Mouse (Mus musculus): ENCODE measurements around the gene Strn.

Gene Strn
- long read RNA-seq, experiment 1, partial matches to known transcripts = 1 of 4 reads
- long read RNA-seq, experiment 1, other reads (novel, unspliced or antisense) = 3 of 4 reads
- long read RNA-seq, experiment 2, partial matches to known transcripts = 0 of 2 reads
- long read RNA-seq, experiment 2, other reads (novel, unspliced or antisense) = 2 of 2 reads

DNA sequence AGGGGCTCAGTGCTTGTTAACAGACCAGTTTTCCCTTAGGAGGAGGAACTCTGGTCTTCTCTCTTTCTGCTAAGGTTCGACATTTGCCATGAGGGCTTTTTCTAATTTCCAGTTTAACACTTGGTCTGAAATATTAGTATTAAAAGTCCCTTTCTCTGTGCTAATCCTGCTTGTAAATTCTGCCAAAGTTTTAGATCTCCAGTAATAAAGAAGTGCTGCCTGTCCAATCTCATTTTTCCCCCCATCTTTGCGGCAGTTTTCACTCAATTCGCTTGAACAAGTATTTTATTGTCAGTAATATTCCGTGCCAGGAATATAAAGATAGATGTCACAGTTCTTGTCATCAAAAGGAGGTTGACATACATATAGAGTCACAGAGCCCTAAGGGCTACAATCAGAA lies at the start of gene Strn:
Gene Strn, minus strand, starts transcription at position 101 of the 400 bp plus-strand sequence.
- intact Hi-C loops (cut with DNase I) = no loop called here

DNA sequence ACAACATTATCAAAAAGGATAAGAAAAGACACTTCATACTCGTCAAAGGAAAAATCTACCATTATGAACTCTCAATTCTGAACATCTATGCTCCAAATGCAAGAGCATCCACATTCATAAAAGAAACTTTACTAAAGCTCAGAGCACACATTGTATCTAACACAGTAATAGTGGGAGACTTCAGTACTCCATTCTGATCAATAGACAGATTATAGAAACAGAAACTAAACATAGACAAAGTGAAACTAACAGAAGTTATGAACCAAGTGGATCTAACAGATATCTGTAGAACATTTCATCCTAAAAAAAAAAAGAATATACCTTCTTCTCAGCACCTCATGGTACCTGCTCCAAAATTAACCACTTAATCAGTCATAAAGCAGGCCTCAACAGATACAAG lies 41.8 kb upstream of the Strn start:
- intact Hi-C loops (cut with DNase I) = no loop called here

DNA sequence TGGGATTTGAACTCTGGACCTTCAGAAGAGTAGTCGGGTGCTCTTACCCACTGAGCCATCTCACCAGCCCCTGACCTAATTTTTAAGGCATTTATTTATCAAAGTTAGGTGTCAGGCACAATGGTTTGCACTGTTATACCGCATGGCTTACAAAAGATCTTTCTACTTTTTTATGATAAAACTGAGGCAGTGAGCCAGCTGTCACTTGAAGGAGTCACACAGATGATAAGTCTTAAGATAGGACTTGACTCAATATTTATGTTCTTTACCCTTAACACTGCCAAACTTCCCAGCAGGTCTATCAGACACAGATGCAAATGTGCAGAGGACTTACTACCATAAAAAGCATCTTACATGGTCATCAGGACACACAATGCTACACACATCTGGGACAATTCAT lies 35.3 kb upstream of the Strn start:
- intact Hi-C loops (cut with DNase I) = no loop called here

DNA sequence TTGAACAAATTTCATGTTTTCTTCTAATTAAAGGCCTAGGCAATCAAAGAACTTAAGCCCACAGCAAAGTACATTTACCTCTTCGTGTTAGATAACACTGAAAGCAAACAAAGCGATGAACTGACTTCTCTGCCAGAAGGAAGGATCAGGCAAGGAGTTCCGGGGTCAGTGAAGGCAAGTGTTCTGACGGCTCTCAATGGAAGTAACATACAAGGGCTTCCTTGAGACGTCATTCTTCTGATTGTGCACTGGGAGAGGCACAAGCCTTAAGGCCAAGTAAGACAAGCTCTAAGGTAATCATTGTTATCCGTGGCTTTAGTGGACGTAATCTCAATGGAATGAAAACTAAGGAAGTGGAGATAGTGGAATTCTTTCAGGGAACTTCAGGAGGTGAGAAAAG lies 33.9 kb upstream of the Strn start:
- intact Hi-C loops (cut with DNase I) = no loop called here

DNA sequence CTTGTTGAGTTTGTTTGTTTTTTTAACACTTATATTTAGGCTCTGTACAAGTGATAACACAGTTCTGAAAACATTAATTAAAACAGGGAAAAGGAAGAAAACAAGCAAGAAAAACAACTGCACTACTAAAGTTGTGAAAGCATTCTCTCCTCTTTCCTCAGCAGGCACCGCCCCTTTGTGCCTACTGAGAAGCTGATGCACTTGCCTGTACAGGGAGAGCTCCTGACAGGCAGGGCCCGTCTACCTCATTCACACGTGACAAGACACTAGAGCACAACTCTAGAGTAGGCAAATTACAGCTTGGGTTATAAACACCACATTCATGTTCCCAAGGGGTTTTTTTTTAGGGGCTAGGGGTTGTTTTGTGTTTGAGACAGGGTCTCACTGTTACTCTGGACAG lies 32.3 kb upstream of the Strn start:
- intact Hi-C loops (cut with DNase I) = no loop called here

DNA sequence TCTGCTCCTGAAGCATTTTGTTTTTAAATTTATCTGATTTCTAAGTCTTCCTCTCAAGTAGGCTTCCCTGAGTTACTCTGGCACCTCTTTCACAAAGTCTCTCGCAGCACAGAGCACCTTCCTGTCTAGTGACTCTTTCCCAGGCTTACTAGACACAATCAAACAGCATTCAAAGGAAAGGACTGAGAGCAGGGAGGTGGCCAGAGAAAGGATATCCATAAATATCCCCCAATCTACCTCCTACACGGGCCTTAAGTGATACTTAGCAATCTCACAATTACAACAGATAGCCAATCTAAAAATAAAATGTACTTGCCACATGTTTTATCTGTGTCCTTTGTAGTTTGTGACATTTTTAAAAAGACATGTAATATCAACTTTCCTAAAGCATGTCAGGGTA lies 31.9 kb upstream of the Strn start:
- intact Hi-C loops (cut with DNase I) = no loop called here

DNA sequence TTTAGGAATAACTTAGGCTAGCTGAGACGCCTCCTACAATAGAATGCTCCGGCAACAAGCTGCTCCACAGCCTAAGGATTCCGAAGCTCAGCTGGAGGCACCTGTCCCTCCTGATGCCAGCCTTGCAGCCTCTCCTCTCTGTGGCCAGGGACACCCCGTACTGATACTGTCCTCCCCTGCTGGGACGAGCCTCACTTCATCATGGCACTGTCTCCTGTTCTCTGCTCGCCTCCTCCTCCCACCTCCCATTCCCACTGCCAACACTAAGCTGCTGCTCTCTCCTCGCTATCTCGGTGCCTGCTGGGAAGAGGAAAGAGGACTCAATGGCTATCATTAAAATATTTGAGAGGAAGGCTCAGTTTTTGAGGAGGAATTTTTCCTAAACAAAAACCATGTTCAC lies 30.6 kb upstream of the Strn start:
- intact Hi-C loops (cut with DNase I) = no loop called here

DNA sequence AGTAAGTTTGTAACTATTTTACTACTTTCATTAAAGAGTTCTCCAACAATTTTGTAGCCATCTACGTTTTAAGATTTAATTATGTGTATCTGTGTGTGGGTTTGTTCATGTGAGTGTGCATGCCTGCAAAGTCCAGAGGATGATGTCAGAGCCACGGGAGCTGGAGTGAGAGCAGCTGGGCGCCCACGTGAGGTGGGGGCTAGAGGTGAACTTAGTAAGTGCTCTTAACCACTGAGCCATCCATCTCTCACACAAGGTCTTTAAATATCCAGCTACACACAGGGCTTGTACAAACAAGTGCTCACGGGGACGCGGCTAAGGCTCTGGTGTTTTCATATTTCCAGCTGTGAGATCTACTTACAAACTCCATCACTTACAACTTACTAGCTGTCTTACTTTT lies 29.1 kb upstream of the Strn start:
- intact Hi-C loops (cut with DNase I) = no loop called here

DNA sequence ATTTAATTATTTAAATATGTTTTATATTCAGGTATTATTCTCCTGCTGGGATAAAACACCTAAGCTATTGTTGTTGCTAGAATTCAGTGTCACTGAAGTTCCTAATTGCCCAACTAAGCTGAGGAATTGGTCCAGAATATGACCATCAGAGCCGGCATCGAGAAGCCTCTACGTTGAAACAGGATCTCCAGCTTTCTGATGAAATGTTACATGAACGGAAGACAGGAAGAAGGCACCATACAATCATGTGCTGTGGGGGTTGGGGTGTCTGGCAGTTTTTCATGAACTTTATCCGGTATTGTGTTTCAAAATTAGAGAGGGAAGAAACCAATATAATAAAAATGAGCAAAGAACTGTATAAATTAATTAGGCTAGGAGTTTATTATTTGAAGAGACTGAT lies 26.3 kb upstream of the Strn start:
- intact Hi-C loops (cut with DNase I) = no loop called here

DNA sequence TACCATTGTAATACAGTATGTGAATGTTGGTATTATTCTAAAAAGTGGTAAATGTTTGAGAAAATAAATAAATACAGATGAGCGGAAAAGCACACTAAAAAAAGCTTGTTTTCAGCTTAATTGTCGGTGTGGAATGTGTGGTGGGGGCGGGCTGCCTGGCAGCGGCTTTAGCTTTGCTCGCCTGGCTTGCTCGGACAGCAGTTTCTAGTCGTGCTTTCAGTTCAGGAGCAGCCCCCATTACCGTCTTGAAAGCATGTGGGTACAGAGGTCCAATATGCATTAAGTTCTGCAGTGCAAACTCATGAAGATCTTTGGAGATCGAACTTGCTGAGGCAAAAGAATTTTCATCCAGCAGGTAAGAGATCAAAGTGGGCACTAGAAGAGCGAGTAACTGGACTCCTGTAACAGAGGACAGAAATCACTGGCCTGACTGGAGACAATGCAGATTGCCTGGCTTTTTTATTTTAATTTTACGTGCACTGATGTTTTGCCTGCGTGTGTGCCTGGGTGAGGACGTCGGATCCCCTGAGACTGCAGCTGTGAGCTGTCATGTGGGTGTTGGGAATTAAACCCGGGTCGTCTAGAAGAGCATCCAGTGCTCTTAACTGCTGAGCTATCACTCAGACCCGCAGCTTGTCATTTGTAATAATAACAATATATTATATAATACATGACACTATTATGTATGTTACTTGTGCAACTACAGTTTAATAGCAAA lies 16.1 kb upstream of the Strn start:
- intact Hi-C loops (cut with DNase I) = no loop called here

DNA sequence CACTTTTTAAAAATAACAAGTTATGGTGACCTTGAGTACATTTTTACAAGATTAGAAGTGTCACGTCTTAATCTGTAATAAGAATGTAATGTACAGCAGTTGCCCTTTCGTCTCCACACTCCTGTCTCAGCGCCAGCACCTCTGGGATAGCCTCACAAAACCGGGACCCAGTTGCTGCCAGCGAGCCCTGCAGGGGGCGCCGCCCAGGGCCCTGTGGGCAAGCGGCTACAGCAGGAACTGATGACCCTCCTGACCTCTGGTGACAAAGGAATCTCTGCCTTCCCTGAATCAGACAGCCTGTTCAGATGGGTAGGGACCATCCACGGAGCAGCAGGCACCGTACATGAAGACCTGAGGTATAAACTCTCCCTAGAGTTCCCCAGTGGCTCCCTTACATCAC lies 15.1 kb upstream of the Strn start:
- intact Hi-C loops (cut with DNase I) = no loop called here

DNA sequence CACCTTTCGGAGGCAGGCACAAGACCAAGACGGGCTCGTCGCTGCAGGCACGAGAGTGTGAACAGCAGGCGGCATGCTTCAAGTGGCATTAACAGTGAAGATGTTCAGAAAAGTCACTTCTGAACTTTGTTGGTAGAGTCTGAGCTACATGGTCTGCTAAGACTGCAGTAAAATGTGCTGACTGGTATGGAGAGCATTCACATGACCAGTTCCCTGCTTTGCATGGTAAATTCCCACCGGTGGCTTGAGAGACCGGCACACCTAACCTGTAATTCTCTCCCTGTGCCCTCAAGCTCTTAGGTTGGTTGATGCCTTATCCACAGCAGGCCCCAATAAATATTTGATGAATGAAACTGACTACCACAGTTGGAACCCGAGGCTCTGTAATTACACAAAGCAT lies 11.4 kb upstream of the Strn start:
- intact Hi-C loops (cut with DNase I) = no loop called here

DNA sequence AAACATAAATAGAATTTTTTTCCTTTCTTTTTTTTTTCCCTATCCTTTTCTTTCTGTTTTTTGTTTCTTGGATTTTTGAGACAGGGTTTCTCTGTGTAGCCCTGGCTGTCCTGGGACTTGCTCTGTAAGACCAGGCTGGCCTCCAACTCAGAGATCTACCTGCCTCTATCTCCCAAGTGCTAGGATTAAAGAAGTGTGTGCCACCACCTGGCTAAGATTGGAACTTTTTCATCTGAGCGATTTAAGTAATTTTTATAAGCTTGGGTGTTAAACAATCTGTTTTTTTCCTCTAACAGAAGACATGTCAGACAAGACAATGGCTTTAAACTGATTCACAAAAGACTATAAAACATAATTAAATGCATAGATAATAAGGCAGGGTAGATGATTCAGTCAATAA lies 1.4 kb upstream of the Strn start:
- intact Hi-C loops (cut with DNase I) = no loop called here

DNA sequence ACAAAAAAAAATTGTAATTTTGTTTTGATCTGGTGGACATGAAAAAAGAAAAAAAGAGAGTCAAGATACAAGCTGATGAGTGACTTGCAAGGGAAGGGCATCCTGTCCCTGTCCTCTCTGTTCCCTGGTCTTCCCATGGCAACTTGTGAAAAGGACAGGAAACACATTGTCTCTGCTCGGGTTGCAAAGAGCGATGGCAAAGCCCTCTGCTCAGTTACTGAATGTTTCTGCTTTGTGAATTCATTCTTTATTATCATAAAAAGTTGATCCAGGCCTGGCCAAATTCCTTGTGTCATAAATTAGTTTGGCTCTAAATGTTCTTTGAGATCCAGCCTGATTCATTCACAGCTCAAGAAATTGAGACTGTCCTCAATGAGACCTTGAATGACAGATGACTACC lies 775 bp upstream of the Strn start:
- intact Hi-C loops (cut with DNase I) = no loop called here

DNA sequence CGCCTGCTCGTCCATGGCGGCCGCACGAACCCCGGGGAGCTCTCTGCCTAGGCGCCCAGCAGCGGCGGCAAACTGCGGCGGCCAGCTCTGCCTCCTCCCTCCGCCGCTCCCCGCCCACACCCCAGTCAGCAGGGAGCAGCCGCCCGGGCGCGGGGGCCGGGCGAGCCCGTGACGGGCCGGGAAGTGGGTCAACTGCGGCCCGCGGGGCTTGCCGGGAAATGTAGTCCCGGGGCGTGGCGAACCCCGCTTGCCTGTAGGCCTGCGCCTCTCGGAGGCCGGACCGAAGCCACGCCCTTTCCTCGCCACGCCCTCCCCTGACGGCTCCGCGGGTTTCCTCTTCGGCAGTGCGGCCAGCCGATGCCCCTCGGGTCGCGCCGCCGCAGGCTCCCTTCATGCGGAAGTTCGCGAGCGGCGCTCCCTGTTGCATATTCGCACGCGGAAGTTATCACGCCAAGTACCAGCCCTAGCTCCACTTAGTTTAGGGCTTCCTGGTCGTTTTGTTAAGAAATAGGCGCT lies 465 bp downstream of the Strn start:
- intact Hi-C loops (cut with DNase I) = no loop called here

DNA sequence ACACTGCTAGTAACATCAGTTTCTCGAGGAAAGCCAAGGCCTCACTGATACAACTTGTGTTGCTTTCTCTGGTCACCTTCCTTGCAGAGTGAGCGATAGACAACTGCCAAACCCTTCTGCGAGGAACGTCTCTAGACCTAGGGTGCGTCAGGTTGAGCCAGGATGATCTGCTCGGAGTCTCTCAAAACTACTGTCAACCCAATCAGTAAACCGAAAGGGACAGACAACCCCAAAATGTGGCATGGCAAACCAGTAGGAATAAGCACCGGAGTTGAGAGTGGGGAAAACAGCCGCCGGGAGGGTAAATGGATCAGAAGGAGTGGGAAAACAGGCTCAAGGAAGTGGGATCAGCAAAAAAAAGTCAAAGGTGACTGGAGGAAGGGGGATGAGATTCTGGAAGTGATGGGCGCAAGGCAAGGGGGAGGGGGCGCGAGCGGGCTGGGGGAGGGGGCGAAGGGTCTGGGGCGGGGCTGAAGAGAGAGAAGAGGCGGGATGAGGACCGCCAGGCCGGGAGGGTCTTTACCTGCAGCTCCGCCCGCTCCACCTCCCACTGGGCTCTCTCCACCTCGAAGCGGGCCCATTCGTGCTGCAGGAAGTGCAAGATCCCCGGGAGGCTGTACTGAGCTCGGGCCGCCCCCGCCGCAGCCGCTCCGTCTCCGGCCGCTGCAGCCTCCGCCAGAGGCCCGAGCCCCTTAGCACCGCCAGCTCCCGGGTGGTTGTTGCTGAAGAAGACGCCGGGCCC lies 1.1 kb downstream of the Strn start:
- intact Hi-C loops (cut with DNase I) = loop anchor here (2.0 kb wide), 1 partner anchor 133 kb away; no protein-coding TSS in a partner anchor

DNA sequence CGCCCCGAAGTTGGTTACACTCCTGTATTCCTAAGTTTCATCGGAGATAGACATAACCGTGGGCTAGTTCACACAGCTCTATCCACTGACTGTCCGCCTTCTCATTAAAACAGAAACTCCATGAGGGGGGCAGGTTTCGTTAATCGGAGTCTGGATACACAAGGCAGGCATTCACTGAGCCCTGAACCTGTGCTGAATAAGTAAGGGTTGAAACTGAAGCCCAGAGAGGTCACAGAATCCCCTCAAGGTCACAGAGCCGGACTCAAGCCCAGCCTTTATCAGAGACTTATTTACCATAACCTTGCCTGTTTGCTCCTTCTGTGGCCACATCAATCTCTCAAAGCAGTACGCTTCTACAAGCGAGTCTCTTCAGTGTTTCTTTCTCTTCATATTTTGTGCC lies 2.2 kb downstream of the Strn start:
- intact Hi-C loops (cut with DNase I) = loop anchor here (2.0 kb wide), 1 partner anchor 132 kb away; no protein-coding TSS in a partner anchor

DNA sequence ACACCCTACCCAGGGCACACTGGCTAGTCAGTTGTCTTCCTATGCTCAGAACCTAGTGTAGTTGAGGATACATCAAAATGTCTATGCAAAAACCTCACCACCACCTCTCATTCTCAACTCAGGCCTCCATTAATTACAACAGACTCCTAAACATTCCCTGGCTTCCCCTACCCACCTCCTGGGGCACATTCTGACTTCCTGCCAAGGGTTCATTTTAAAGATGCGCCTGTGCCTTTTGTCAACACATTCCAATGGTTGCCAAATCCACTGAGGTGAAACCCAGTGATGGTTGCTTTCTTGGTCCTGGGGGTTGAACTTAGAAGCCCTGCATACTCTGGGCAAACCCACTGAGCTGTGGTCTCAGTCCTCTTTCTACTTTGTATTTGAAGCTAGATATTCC lies 4.9 kb downstream of the Strn start:
- intact Hi-C loops (cut with DNase I) = no loop called here

DNA sequence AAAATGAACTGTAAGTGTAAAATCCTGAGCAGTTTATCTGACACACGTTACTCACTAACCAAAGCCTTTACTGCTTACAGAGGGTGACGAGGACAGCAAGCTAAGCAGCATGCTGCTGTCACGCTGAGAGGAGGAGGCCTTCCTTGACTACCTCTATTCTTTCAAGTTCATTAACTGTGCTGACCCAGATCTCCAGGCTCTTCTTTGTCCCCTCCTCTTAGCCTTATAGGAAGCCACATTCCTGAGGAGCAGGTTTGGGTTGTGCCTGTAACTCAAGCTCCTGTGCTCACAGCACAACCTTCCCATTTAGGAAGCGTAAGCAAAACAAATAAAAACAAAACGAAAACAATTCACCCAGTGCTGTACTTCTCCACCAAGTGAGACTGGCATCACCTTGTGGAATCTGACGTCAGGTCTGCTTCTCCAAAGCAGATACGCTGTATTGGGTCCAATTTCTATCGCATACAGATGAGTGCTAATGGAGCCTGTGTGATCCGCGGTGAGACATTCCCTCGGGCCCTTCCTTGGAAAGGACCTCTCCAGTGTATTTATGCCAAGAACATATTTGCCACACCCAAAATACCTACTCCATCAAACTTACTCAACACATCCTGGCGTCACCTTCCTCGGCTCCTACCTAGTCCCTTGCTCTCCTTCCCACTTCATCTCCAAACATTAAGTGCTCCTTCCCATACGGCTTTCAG lies 10.1 kb downstream of the Strn start:
- intact Hi-C loops (cut with DNase I) = no loop called here

DNA sequence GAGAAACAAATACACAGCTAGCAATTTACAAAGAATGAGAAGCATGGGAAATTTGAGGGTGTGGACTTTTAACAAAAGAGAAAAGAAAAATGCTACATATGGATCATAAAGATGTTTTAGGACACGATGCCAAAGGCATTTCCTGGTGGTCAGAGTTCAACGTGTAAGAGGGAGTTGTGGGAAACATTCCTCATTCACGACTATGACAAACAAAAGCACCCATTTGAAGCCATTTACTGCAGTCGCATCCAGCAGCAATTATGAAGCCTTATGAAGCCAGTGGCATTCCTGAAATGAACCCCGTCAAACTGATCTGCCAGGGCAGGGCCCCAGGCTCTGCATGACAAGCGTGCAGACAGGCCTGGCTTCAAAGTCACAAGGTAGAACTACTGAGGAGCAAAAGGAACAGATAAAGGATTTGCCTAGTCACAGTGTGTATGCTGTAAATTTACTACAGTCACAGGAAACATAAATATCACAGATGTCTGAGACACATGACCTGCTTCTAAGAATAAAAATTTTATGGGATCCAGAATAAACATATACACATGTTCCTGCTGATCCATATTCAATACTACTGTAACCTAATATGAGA lies 12.4 kb downstream of the Strn start:
- intact Hi-C loops (cut with DNase I) = no loop called here

DNA sequence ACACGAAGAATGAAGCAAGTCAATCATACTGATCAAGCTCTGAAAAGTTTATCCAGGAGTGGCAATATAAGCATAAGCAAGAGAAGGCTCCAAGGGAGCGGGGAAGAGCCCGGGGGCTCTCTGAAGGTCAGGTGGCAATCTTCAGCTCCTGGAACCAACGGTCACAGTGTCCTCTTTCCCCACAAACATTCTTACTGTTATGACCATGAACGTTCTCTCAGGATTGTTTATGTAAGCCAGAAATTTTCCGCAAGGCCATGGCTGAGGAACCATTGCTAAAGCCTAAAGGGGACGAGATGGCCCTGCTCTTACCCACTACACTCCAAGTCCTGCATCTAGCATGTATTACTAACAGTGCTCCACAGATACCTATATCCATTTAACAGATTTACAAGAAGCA lies 15.3 kb downstream of the Strn start:
- intact Hi-C loops (cut with DNase I) = no loop called here
